Mouse (Mus musculus) liver, adult (tissue): Measurements from ENCODE around the gene Med9.
A peak's percentile ranks its signal among the peaks of the same experiment; 100 is the strongest.

ENCODE experiments used
- GATA4 ChIP-seq: IDR thresholded peaks from 2 replicates; pipeline ENCODE4 v1.6.1; 2014; ENCODE audit warnings: mild to moderate bottlenecking, low read length; ENCODE audit not compliant: insufficient replicate concordance

Gene Med9

DNA sequence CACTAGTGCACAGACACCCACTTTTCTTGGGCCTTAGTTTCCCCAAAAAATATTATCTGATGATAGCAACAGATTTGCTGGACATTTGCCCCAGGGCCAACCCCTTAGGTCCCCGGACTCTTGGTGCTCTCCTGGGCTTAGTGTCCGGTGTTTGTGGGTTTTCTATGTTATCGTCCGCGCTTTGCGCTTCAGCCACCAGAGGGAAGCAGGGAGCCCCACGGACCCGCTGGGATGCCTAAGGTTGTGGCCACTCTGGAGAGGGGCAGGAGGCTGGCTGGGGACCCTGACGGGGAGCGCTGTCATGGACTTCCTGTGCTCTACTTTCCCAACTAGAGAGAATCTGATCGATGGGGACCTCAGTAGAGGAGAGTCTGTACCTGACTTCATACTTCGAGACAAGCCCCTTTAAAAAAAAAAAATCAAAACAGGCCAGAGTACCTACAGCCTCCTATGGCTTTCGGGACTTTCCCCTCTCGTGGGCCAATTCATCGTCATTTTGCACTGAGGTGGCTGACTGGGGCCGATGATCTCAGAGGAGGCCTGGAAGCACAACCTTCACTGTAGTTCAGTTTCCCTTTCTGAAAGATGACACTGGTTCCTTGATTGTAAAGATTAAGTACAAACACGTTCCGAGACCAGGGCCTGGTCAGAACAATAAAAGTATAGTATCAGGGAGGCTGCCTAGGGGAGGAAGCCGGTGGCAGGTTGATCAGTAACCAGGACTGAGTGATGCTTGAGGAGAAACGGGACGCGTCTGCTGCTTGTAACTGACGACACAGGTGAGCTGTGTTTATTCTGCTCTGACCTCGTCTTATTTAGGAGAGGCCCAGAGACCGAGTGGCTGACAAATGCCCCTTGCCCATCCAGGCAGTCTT is 17.5 kb downstream of the Med9 start:
- no peak; the same call in 1 of the 2 replicates for TF ChIP-seq GATA4

DNA sequence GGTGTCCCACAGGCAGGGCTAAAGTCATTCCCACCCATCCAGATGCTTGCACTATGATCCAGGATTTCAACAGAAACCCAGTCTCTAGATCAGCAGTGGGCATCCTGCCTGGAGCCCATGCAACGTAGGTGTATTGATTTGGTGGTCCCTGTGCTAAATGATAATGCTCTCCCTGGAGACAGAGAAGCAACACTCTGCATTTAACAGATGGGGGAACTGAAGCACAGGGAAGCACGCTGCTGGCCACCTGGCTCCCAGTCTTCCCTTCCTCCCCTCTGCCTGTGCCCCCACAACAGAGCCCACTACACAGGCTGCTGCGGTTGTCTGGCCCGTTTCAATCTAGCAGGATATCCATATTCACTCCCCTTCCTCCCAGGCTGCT is 18.1 kb downstream of the Med9 start:
- no peak for TF ChIP-seq GATA4

DNA sequence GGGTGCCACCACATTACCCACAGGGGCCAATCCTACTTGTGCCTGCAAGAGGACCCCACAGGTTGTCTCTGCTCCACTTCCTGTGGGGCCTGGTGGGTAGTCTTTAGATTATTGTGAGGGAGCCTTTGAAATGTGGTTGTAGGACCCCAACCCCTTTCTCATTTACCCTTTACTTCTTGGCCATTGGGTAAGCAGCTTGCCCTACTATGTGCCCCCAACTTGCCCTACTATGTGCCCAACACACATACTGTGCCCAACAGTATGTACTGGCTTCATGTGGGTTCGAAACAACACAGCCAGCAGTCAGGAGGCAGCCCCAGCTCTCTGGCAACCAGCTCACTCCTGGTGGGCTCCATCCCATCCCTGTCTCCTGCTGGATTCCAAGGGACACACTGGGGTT is 19.8 kb downstream of the Med9 start:
- no peak for TF ChIP-seq GATA4

DNA sequence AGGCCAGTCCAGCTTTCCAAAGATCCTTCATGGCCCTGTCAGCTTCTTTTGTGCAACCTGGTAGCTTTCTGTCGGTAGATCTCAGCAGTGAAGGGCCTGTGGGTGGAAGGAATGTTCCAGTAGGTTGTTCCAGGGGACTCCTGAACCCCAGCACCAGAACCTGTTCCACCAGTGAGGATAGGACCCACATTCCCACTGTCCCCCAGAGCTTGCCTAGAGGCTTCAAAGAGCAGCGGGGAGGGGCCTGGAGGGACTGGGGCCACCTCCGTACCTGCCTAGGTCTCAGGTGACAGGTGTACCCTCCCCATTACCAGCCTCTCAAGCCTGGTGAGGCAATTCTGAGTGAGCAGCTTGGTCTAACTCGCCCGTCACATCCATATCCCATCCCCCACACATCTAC is 22.8 kb downstream of the Med9 start:
- TF ChIP-seq GATA4 = no peak

DNA sequence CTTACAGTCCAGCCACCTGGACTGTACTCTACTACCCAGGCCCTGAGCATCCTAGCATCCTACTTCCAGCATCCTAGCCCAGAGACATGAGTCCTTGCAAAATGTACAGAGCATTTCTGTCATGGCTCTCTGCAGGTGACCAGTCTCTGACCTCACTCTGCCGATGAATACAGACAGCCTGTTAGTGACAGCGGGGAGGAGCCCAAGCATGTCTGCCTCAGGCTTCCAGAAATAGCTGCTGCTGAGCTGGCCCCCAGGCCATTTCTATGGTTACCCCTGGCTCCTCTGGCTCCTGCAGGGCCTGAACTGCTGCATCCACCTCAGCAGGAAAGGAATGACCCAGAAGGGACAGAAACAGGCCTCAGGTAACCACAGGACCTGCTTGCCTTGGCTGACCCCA is 23.7 kb downstream of the Med9 start:
- TF ChIP-seq GATA4 = no peak

DNA sequence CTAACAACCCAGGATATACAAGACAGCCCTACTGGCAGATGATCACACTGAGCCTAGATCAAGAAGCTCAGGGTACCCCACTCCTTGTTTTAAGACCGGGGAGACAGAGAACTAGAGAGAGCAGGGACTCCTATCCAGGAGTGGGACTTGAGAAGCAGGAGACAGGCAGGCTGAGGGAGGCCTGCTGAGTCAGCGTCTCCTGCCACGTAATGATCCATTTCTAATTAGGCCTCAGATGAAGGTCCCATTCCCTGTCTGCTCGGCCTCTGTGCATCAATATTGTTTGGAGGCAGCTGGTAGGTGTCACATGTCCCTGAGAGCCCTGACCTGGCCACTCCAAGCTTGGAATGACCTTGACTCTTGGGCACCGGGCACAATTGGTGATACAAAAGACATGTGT is 25.4 kb downstream of the Med9 start:
- no peak for TF ChIP-seq GATA4

DNA sequence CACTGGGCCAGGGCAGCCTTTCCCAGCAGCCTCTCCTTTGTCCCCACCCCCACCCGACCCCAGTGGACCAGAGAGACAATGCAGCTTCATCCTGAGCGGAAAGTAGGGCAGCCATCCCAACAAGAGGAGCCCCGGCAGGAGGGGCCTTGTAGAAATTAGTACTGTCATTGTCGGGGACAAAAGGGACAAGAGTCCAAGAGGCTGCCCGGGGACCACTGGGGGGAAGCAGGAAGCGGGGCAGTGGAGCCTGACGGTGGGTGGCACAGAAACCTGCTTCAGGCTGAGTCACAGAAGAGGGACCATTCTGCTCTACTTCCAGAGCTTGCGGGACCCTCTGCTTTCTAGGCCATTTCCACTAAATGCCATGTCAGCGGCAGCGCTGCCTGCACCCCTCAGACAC is 27.2 kb downstream of the Med9 start:
- TF ChIP-seq GATA4 = no peak

DNA sequence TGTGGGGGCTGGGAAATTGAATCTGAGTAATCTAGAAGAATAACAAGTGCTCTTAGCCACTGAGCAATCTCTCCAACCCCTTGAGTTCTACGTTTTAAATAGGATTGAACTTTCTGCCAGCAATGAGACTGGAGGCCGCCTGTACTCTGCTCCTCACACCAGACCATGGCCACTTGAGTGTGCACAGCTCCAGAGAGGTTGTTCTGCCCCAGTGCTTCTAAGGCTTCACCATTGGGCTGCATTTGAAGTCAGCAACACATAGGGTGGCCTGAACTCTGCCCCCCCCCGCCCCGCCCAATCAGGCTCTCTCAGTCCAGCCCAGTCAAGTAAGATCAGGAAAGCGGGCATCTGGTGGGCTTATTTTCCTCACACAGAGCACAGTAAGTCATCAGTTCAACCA is 29.8 kb downstream of the Med9 start:
- TF ChIP-seq GATA4 = no peak

DNA sequence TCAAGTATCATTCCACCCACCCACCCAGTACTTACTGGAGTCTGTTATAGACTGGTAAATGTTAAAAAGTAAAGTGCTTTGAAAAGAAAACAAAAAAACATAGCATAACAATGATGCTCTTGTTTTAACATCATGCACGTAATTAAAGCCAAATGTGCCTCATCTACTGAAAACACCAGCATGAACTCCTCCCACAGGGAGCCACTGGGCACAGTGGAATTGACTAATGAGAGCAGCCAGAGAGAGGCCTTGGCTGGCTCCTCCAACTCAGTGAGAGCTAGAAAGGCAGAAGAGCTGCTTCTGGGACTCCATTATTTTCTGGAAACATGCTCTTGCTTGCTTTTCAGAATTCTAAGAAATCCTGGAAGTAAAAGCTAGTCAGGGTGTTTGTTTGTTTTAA is 41.4 kb downstream of the Med9 start:
- no peak for TF ChIP-seq GATA4

DNA sequence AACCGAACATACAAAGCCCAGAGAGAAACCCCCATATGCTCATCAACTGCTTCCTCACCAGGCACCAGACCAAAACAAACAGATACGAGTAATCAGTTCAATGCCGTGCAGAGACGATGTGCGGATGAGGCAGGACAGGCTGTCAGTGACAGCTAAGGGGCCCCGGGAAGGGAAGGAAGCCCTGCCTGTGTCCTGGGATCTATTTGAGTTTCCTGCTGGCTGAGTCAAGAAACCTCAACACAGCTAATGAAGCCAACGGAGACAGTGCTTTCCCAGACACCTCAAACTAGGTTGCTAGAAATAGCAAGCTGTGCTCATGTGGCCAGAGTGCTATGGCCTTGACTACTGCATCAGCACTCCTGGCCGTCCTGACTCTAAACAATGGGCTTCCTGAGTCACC is 43.4 kb downstream of the Med9 start:
- peak; percentile 79; the same call in 1 of the 2 replicates for TF ChIP-seq GATA4

DNA sequence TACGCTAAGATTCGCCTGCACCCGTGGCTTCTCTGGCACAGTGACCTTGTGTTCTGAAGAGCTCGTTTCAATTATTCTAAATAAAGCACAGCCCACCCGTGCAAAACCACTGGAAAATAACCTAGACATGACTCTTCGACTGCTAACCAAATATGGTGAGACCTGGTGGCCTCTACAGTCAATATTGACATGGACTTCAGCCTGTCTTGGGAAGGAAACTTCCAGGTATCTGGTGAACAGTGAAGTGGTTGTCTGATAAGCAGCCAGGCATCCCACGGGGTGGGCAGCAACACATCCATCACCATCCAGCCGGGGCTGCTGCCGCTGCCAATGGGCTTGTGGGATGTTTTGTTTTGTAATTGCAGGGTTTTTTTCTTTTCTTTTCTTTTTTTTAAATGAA is 46.3 kb downstream of the Med9 start:
- TF ChIP-seq GATA4 = no peak

DNA sequence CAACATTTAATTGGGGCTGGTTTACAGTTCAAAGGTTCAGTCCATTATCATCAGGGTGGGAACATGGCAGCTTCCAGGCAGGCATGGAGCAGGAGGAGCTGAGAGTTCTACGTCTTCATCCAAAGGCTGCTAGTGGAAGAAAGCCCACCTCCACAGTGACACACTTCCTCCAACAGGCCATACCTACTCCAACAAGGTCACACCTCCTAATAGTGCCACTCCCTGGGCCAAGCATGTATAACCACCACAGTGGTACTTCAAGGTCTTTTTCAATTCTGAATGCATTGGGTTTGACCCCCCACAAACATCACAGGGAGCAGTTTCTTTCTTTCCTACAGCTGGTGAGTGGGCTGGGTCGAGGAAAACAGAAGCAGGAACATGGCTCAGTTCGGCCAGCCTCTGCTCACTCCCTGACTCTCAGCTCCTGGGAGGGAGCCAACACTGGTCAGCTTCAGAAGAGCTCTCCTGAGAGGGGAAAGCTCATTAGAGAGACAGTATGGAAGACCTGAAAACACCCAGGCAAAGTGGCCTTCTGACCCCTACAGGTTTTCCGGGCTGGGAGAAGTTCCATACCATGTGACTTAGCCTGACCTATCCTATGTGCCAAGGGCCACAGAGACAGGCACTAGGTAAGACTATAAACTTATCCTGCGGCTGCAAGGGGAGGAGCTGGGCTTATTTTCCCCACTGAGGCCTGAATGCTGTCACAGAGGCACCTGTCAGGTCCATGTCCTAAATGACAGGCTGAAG is 53.4 kb downstream of the Med9 start:
- TF ChIP-seq GATA4 = no peak

DNA sequence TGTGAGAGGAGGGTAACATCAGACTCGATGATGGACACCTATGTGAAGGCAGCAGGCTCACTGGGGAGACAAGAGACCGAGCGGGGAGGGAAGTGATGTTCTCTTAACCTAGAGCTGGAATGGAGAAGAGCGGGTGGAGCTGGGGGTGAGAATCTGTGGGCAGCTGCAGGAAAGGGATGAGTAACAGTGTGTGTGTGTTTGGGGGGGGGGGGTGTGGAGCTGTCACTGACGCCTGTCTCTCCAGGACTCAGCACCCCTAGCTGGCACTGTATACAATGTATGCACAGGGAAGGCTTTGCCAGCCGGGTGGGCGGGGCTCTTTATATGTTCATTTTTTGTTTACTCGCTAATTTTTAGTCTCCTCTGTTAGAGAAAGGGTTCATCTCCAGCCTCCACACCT is 55.8 kb downstream of the Med9 start:
- no peak for TF ChIP-seq GATA4

DNA sequence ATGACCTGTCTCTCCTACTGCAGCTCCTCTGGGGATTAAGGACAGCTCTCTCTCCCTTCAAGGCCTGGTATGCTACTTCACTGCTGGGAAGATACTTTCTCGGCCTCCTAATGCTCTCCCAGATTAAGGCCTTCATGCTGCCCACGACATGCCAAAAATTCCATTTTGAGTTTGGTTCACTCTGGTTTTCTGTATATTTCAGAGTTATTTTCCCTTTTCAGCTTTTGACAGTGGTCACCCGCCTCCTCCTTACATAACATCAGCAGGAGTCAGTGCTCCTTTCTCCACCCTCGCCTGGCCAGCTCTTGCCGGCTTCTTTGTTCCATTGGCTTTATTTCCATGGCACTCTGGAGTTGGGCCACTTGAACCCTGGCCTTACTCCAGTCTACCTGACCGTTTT is 56.7 kb downstream of the Med9 start:
- no peak for TF ChIP-seq GATA4

DNA sequence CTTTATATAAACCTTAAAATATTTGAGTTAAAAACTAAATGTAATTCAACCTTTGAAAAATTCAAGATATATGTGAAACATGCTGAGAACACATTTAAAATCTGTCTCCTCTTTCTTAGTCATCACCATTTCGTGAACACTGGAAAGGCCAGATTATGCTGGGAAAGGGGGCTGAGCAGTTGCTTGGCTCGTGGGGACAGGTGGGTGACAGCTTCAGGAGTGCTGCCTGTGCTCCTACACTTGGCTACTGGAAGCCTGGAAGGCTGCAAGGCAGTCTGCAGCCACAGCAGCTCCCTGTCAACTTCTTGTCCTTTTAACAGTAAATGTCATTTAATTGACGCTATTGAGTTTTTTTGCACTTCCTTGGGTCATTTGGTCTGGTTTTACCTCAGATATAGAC is 57.9 kb downstream of the Med9 start:
- TF ChIP-seq GATA4 = no peak

DNA sequence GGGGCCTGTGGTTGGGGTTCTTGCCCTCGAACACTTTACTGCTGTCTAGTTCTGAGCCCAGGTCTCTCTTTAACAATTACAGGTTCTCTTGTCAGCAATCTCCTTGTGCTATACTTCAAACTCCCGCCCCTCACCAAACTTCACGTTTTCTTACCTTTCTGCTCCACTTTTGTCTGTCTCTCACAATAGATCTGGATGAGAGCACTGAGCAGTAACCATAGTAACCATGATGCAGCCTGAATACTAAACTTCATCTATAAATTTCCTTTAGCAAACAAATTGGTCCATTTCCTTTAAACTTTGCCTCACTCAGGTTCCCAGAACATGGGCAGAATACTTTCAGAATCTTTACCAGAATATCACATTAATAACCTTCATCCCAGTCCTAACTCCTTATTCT is 61.4 kb downstream of the Med9 start:
- no peak for TF ChIP-seq GATA4
